Mouse (Mus musculus) heart, postnatal 0 days (tissue): ENCODE measurements around the gene Nln. TPM values are rescaled to one million over a fixed set of nuclear protein-coding genes. Genes with fewer than 3 reads are reported as not detected.

Experiments
- ATAC-seq: fragments of 200-750 bp; cut with Nextera tagmentation; 2 replicates; pipeline ENCODE4 v1.8.0; 2017; ENCODE audit warnings: low read depth, moderate number of reproducible peaks, moderate library complexity; ENCODE audit not compliant: insufficient read depth
- DNase-seq: peaks from one replicate; pipeline ENCODE4 v3.0.0-alpha.2; 2016; ENCODE audit warnings: low spot score
- H3K27ac ChIP-seq: fragments of 300-500 bp; sonication (generic); 2 replicates; pipeline ENCODE4 v1.5.1; 2014; ENCODE audit warnings: low read depth, mild to moderate bottlenecking
- H3K27me3 ChIP-seq: fragments of 300-500 bp; sonication (generic); 2 replicates; pipeline ENCODE4 v1.6.1; 2014; ENCODE audit warnings: low read length, mixed read lengths; ENCODE audit not compliant: control insufficient read depth, insufficient read depth
- H3K36me3 ChIP-seq: fragments of 300-500 bp; sonication (generic); replicated peaks from 2 replicates; pipeline ENCODE4 v1.6.1; 2014; ENCODE audit warnings: low read length, mixed read lengths; ENCODE audit not compliant: control insufficient read depth, insufficient read depth
- H3K4me1 ChIP-seq: fragments of 300-500 bp; sonication (generic); 2 replicates; pipeline ENCODE4 v1.6.1; 2014; ENCODE audit warnings: antibody characterized with exemption; ENCODE audit not compliant: control insufficient read depth, insufficient read depth
- H3K4me2 ChIP-seq: fragments of 300-500 bp; sonication (generic); 2 replicates; pipeline ENCODE4 v1.6.1; 2014; ENCODE audit warnings: low read depth, mild to moderate bottlenecking, low read length, moderate library complexity
- H3K4me3 ChIP-seq: fragments of 300-500 bp; sonication (generic); 2 replicates; pipeline ENCODE4 v1.5.1; 2014; ENCODE audit warnings: low read depth, low read length
- H3K9ac ChIP-seq: fragments of 300-500 bp; sonication (generic); replicated peaks from 2 replicates; pipeline ENCODE4 v1.6.1; 2014; ENCODE audit warnings: low read depth, low read length, mixed read lengths
- H3K9me3 ChIP-seq: fragments of 300-500 bp; sonication (generic); replicated peaks from 2 replicates; pipeline ENCODE4 v1.6.1; 2016; ENCODE audit warnings: low read length; ENCODE audit not compliant: control insufficient read depth
- CTCF ChIP-seq: IDR thresholded peaks from 2 replicates; pipeline ENCODE4 v1.5.1; 2016; ENCODE audit warnings: antibody characterized with exemption, control low read depth, low read depth
- EP300 ChIP-seq: IDR thresholded peaks from 2 replicates; pipeline ENCODE4 v1.6.1; 2016; ENCODE audit warnings: antibody characterized with exemption, low read depth
- WGBS: fragments of 180-500 bp; shearing (Covaris S2); extraction: QIAGEN DNeasy Blood & Tissue Kit; methylation state at CpG from one replicate; pipeline ENCODE4 v1.1.7; 2014; 5-methylcytosine and 5-hydroxymethylcytosine counted together
- polyA plus RNA-seq: library from polyadenylated mRNA; unstranded; fragments of >200 nt; fragmentation: Nextera tagmentation; extraction: Ambion mirVana; gene quantifications from 2 replicates; pipeline ENCODE4 v1.2.1, GENCODE M21; 2015
- total RNA-seq: library from RNA; depleted of rRNA; stranded (reverse); fragments of >200 nt; gene quantifications from 2 replicates; pipeline ENCODE4 v1.2.3, GENCODE M21; 2014; ENCODE audit warnings: low replicate concordance

Nln gene
- total and polyA plus RNA-seq, 2 experiments from 2014 or later, result 16.2 to 42.2 TPM

- H3K4me1 ChIP-seq, result no peaks in the 10 kb centered on the region
- H3K4me2 ChIP-seq, result no peak overlapping the region
- ATAC-seq (no peak), DNase-seq (no peak)
- 93% methylated on average over 2 of the region's 2 CpGs for WGBS
- H3K27me3 ChIP-seq, result no peaks in the 10 kb centered on the region
- TF ChIP-seq CTCF (no peak), EP300 (no peak)
- H3K9me3 ChIP-seq, result no peaks in the 10 kb centered on the region
- no peak overlapping the region for H3K9ac ChIP-seq
- no peaks in the 10 kb centered on the region for H3K36me3 ChIP-seq
- H3K27ac ChIP-seq, result no peak overlapping the region
- no peak overlapping the region for H3K4me3 ChIP-seq
Observed at GRCm38 (mm10) chr13:104024275-104024674, 85.1 kb downstream of the Nln start.

GRCm38 (mm10) chr13:104023356-104023911 lies 86.0 kb downstream of the Nln start:
- no peak for TF ChIP-seq CTCF
- TF ChIP-seq EP300, result no peak
- Histone ChIP-seq H3K36me3 (no peaks in the 10 kb centered on the region), H3K4me3 (no peak overlapping the region), H3K27me3 (no peaks in the 10 kb centered on the region), H3K9me3 (no peaks in the 10 kb centered on the region), H3K4me1 (no peaks in the 10 kb centered on the region), H3K27ac (no peak overlapping the region), H3K4me2 (no peak overlapping the region), H3K9ac (no peak overlapping the region)
- DNase-seq (no peak), ATAC-seq (no peak)
- WGBS, result 62% methylated on average over 11 of the region's 11 CpGs

- WGBS, result 67% methylated on average over 7 of the region's 7 CpGs
- Histone ChIP-seq H3K27me3 (no peaks in the 10 kb centered on the region), H3K4me1 (no peaks in the 10 kb centered on the region), H3K9me3 (no peaks in the 10 kb centered on the region), H3K36me3 (no peaks in the 10 kb centered on the region), H3K4me2 (no peak overlapping the region), H3K27ac (no peak overlapping the region), H3K4me3 (no peak overlapping the region), H3K9ac (no peak overlapping the region)
- DNase-seq (no peak), ATAC-seq (no peak)
- TF ChIP-seq CTCF (no peak), EP300 (no peak)
Observed at GRCm38 (mm10) chr13:104018466-104019076, 90.8 kb downstream of the Nln start.

- Histone ChIP-seq H3K27me3 (no peaks in the 10 kb centered on the region), H3K9ac (no peak overlapping the region), H3K9me3 (no peaks in the 10 kb centered on the region), H3K36me3 (no peaks in the 10 kb centered on the region), H3K4me3 (no peak overlapping the region), H3K27ac (no peak overlapping the region), H3K4me1 (no peaks in the 10 kb centered on the region), H3K4me2 (no peak overlapping the region)
- TF ChIP-seq CTCF, result no peak
- TF ChIP-seq EP300, result no peak
- WGBS, result 77% methylated on average over 18 of the region's 18 CpGs
- no peak for DNase-seq
- ATAC-seq, result no peak
Observed at GRCm38 (mm10) chr13:104015246-104016105, 93.9 kb downstream of the Nln start.

GRCm38 (mm10) chr13:104014038-104014437 lies 95.4 kb downstream of the Nln start:
- TF ChIP-seq CTCF, result no peak
- TF ChIP-seq EP300, result no peak

More at GRCm38 (mm10) chr13:104014038-104014437, 95.4 kb downstream of the Nln start:
- ATAC-seq (no peak), DNase-seq (no peak)
- Histone ChIP-seq H3K4me2 (no peak overlapping the region), H3K4me1 (no peaks in the 10 kb centered on the region), H3K27me3 (no peaks in the 10 kb centered on the region), H3K36me3 (no peaks in the 10 kb centered on the region), H3K4me3 (no peak overlapping the region), H3K27ac (no peak overlapping the region), H3K9ac (no peak overlapping the region), H3K9me3 (no peaks in the 10 kb centered on the region)
- WGBS, result 85% methylated on average over 11 of the region's 11 CpGs
